Mouse (Mus musculus) liver, postnatal 0 days (tissue): ENCODE measurements around the gene Fam234a.

Source experiments
- CTCF ChIP-seq: sonication (generic); IDR thresholded peaks from 2 replicates; pipeline ENCODE4 v1.5.1; 2016; ENCODE audit warnings: antibody characterized with exemption, low read depth
- EP300 ChIP-seq: IDR thresholded peaks from 2 replicates; pipeline ENCODE4 v1.6.1; 2016; ENCODE audit warnings: antibody characterized with exemption, low read depth, mild to moderate bottlenecking

DNA sequence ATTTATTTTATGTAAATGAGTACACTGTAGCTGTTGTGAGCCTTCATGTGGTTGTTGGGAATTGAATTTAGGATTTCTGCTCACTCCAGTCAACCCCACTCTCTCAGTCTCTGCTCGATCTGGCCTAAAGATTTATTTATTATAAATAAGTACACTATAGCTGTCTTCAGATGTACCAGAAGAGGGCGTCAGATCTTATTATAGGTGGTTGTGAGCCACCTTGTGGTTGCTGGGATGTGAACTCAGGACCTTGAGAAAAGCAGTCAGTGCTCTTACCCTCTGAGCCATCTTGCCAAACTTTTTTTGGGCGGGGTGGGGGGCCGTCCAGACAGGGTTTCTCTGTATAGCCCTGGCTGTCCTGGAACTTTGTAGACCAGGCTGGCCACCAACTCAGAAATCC is 17.8 kb upstream of the Fam234a start:
- TF ChIP-seq CTCF (peak; percentile 56), EP300 (no peak)
